Mouse (Mus musculus): ENCODE results near the gene Rac2. TPM values are rescaled to one million over a fixed set of nuclear protein-coding genes. Genes with fewer than 3 reads are reported as not detected.

Gene Rac2
- polyA plus RNA-seq (2012; ENCODE audit: insufficient read depth, insufficient read length, missing spikeins), result 440 and 552 TPM in 2 replicates

GRCm38 (mm10) chr15:78572658-78573397 lies at the start of gene Rac2:
Gene Rac2, minus strand, starts transcription at chr15:78572783.
- H3K4me3 ChIP-seq (ENCODE audit: insufficient read depth, low read length), result peak within 1 kb of the TSS; percentile 87
- TF ChIP-seq POLR2A (IDR thresholded peaks at IDR 0.05; ENCODE audit: borderline replicate concordance, low read depth, low read length), result no peak
- no peak for TF ChIP-seq CTCF (IDR thresholded peaks at IDR 0.05; ENCODE audit: low read depth, low read length)
- peaks cover 25% of the 10 kb centered on the region for H3K4me1 ChIP-seq (ENCODE audit: control insufficient read depth, insufficient read depth, low read length)
- H3K27ac ChIP-seq (ENCODE audit: insufficient read depth, low read depth, low read length), result peak within 1 kb of the TSS; percentile 83

- H3K4me3 ChIP-seq (ENCODE audit: insufficient read depth, low read length), result no peak overlapping the region
- H3K27ac ChIP-seq (ENCODE audit: insufficient read depth, low read depth, low read length), result no peak overlapping the region
- no peaks in the 10 kb centered on the region for H3K4me1 ChIP-seq (ENCODE audit: control insufficient read depth, insufficient read depth, low read length)
- TF ChIP-seq CTCF (IDR thresholded peaks at IDR 0.05; ENCODE audit: low read depth, low read length) (no peak), POLR2A (IDR thresholded peaks at IDR 0.05; ENCODE audit: borderline replicate concordance, low read depth, low read length) (no peak)
Measured at GRCm38 (mm10) chr15:78616973-78617372, 44.4 kb upstream of the Rac2 start.

- TF ChIP-seq CTCF (IDR thresholded peaks at IDR 0.05; ENCODE audit: low read depth, low read length) (no peak), POLR2A (IDR thresholded peaks at IDR 0.05; ENCODE audit: borderline replicate concordance, low read depth, low read length) (no peak)
- Histone ChIP-seq H3K4me3 (ENCODE audit: insufficient read depth, low read length) (no peak overlapping the region), H3K4me1 (ENCODE audit: control insufficient read depth, insufficient read depth, low read length) (peaks cover 23% of the 10 kb centered on the region), H3K27ac (ENCODE audit: insufficient read depth, low read depth, low read length) (no peak overlapping the region)
Measured at GRCm38 (mm10) chr15:78614536-78614935, 42.0 kb upstream of the Rac2 start.

GRCm38 (mm10) chr15:78610705-78611462 lies 38.3 kb upstream of the Rac2 start:
- Histone ChIP-seq H3K4me1 (ENCODE audit: control insufficient read depth, insufficient read depth, low read length) (peaks cover 54% of the 10 kb centered on the region), H3K4me3 (ENCODE audit: insufficient read depth, low read length) (no peak overlapping the region), H3K27ac (ENCODE audit: insufficient read depth, low read depth, low read length) (peak overlapping the region; percentile 56)
- TF ChIP-seq CTCF (IDR thresholded peaks at IDR 0.05; ENCODE audit: low read depth, low read length) (no peak), POLR2A (IDR thresholded peaks at IDR 0.05; ENCODE audit: borderline replicate concordance, low read depth, low read length) (no peak)

GRCm38 (mm10) chr15:78607463-78607862 lies 34.9 kb upstream of the Rac2 start:
- TF ChIP-seq CTCF (IDR thresholded peaks at IDR 0.05; ENCODE audit: low read depth, low read length) (no peak), POLR2A (IDR thresholded peaks at IDR 0.05; ENCODE audit: borderline replicate concordance, low read depth, low read length) (no peak)
- H3K4me3 ChIP-seq (ENCODE audit: insufficient read depth, low read length), result no peak overlapping the region
- peaks cover 86% of the 10 kb centered on the region for H3K4me1 ChIP-seq (ENCODE audit: control insufficient read depth, insufficient read depth, low read length)
- H3K27ac ChIP-seq (ENCODE audit: insufficient read depth, low read depth, low read length), result peak overlapping the region; percentile 87

GRCm38 (mm10) chr15:78606059-78606458 lies 33.5 kb upstream of the Rac2 start:
- Histone ChIP-seq H3K27ac (ENCODE audit: insufficient read depth, low read depth, low read length) (peak overlapping the region; percentile 87), H3K4me1 (ENCODE audit: control insufficient read depth, insufficient read depth, low read length) (peaks cover 92% of the 10 kb centered on the region), H3K4me3 (ENCODE audit: insufficient read depth, low read length) (no peak overlapping the region)
- TF ChIP-seq POLR2A (IDR thresholded peaks at IDR 0.05; ENCODE audit: borderline replicate concordance, low read depth, low read length) (no peak), CTCF (IDR thresholded peaks at IDR 0.05; ENCODE audit: low read depth, low read length) (no peak)

- Histone ChIP-seq H3K4me1 (ENCODE audit: control insufficient read depth, insufficient read depth, low read length) (peaks cover 93% of the 10 kb centered on the region), H3K27ac (ENCODE audit: insufficient read depth, low read depth, low read length) (peak overlapping the region; percentile 87), H3K4me3 (ENCODE audit: insufficient read depth, low read length) (no peak overlapping the region)
Measured at GRCm38 (mm10) chr15:78605371-78605791, 32.8 kb upstream of the Rac2 start.

GRCm38 (mm10) chr15:78604255-78604654 lies 31.7 kb upstream of the Rac2 start:
- Histone ChIP-seq H3K4me1 (ENCODE audit: control insufficient read depth, insufficient read depth, low read length) (peaks cover 91% of the 10 kb centered on the region), H3K4me3 (ENCODE audit: insufficient read depth, low read length) (no peak overlapping the region), H3K27ac (ENCODE audit: insufficient read depth, low read depth, low read length) (no peak overlapping the region)
- TF ChIP-seq CTCF (IDR thresholded peaks at IDR 0.05; ENCODE audit: low read depth, low read length) (no peak), POLR2A (IDR thresholded peaks at IDR 0.05; ENCODE audit: borderline replicate concordance, low read depth, low read length) (no peak)

More at GRCm38 (mm10) chr15:78605371-78605791, 32.8 kb upstream of the Rac2 start:
- TF ChIP-seq POLR2A (IDR thresholded peaks at IDR 0.05; ENCODE audit: borderline replicate concordance, low read depth, low read length) (no peak), CTCF (IDR thresholded peaks at IDR 0.05; ENCODE audit: low read depth, low read length) (no peak)

- TF ChIP-seq POLR2A (IDR thresholded peaks at IDR 0.05; ENCODE audit: borderline replicate concordance, low read depth, low read length), result no peak
- TF ChIP-seq CTCF (IDR thresholded peaks at IDR 0.05; ENCODE audit: low read depth, low read length), result no peak
- Histone ChIP-seq H3K4me1 (ENCODE audit: control insufficient read depth, insufficient read depth, low read length) (peaks cover 68% of the 10 kb centered on the region), H3K4me3 (ENCODE audit: insufficient read depth, low read length) (peak overlapping the region; percentile 18)
Measured at GRCm38 (mm10) chr15:78601180-78601579, 28.6 kb upstream of the Rac2 start.

More at GRCm38 (mm10) chr15:78601180-78601579, 28.6 kb upstream of the Rac2 start:
- peak overlapping the region; percentile 88 for H3K27ac ChIP-seq (ENCODE audit: insufficient read depth, low read depth, low read length)

Measured in bone marrow macrophage, adult 2 months (primary cell).